Mouse (Mus musculus) hindbrain, embryonic 12.5 days (tissue): ENCODE data around the gene Ppp1r10. TPM values are rescaled to one million over a fixed set of nuclear protein-coding genes. Genes with fewer than 3 reads are reported as not detected.

ENCODE experiments used
- ATAC-seq: fragments of 200-750 bp; cut with Nextera tagmentation; 2 replicates; pipeline ENCODE4 v1.8.0; 2017; ENCODE audit warnings: moderate TSS enrichment; ENCODE audit not compliant: low FRiP score
- H3K27ac ChIP-seq: fragments of 300-500 bp; sonication (generic); 2 replicates; pipeline ENCODE4 v1.5.1; 2016; ENCODE audit warnings: mild to moderate bottlenecking
- H3K27me3 ChIP-seq: fragments of 300-500 bp; sonication (generic); 2 replicates; pipeline ENCODE4 v1.6.1; 2016; ENCODE audit warnings: mild to moderate bottlenecking
- H3K36me3 ChIP-seq: fragments of 300-500 bp; sonication (generic); 2 replicates; pipeline ENCODE4 v1.6.1; 2016; ENCODE audit warnings: mild to moderate bottlenecking
- H3K4me1 ChIP-seq: fragments of 300-500 bp; sonication (generic); 2 replicates; pipeline ENCODE4 v1.6.1; 2016
- H3K4me2 ChIP-seq: fragments of 300-500 bp; sonication (generic); replicated peaks from 2 replicates; pipeline ENCODE4 v1.6.1; 2016; ENCODE audit warnings: mild to moderate bottlenecking
- H3K4me3 ChIP-seq: fragments of 300-500 bp; sonication (generic); 2 replicates; pipeline ENCODE4 v1.5.1; 2016; ENCODE audit warnings: mild to moderate bottlenecking
- H3K9ac ChIP-seq: fragments of 300-500 bp; sonication (generic); 2 replicates; pipeline ENCODE4 v1.6.1; 2016; ENCODE audit warnings: mild to moderate bottlenecking, moderate library complexity
- H3K9me3 ChIP-seq: fragments of 300-500 bp; sonication (generic); replicated peaks from 2 replicates; pipeline ENCODE4 v1.6.1; 2016; ENCODE audit warnings: mild to moderate bottlenecking
- WGBS: fragments of 180-500 bp; shearing (Covaris S2); methylation state at CpG from one replicate; pipeline ENCODE4 v1.1.7; 2016; 5-methylcytosine and 5-hydroxymethylcytosine counted together
- polyA plus RNA-seq: library from polyadenylated mRNA; unstranded; fragments of >200 nt; fragmentation: Nextera tagmentation; extraction: Ambion mirVana; gene quantifications from 2 replicates; pipeline ENCODE4 v1.2.1, GENCODE M21; 2016

Gene Ppp1r10
- 58.3 and 68.2 TPM in 2 replicates for polyA plus RNA-seq

GRCm38 (mm10) chr17:35916297-35917142 is at the start of gene Ppp1r10, which contains the start of gene Mrps18b:
Gene Ppp1r10 (plus strand): TSS chr17:35916434.
Gene Mrps18b (minus strand): TSS chr17:35916389.
- Histone ChIP-seq H3K9ac (peak within 1 kb of the TSS; percentile 96), H3K27ac (peak within 1 kb of the TSS; percentile 99), H3K4me1 (peaks cover 32% of the 10 kb centered on the region), H3K36me3 (peaks cover 21% of the 10 kb centered on the region; the same call in 1 of the 2 replicates), H3K4me3 (peak within 1 kb of the TSS; percentile 65), H3K27me3 (no peaks in the 10 kb centered on the region), H3K4me2 (peak within 1 kb of the TSS; percentile 89), H3K9me3 (no peaks in the 10 kb centered on the region)
- under 1% methylated on average over 83 of the region's 83 CpGs for WGBS
- peak; percentile 94 for ATAC-seq

DNA sequence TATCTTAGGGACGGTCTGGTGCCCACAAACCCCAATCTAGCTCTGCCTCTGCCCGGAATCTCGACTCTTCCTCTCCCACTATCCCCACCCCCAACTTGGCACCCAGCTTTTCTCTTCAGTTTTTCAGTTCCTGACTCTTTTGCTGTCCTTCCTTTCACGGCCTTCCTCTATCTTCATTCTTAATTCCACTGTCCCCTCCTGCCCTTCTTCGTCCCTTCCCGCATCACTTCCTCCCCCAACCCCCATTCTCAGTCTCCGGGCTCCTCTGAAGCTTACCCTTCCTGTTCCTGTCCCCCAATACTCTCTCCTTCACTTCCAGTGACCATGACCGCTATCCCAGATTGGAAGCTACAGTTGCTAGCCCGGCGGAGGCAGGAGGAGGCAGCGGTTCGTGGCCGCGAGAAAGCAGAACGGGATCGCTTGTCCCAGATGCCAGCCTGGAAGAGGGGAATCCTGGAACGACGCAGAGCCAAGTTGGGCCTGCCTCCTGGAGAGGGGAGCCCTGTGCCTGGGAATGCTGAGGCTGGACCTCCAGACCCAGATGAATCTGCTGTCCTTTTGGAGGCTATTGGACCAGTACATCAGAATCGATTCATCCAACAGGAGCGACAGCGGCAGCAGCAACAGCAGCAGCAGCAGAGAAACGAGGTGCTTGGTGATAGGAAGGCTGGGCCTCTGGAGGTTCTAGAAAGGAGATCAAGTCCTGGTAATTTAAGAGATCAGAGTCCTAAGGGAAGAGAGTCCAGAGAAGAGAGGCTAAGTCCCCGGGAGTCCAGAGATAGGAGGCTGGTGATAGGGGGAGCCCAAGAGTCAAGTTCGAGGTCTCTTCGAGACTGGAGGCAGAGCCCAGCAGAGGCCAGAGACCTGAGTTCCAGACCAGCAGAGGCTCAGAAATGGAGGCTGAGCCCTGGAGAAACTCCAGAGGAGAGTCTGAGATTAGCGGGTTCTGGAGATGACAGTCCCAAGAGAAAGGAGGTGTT is 49.0 kb upstream of the Ppp1r10 start:
- peak overlapping the region; percentile 75 for H3K4me3 ChIP-seq
- no peak for ATAC-seq
- peaks cover 6% of the 10 kb centered on the region; the same call in 1 of the 2 replicates for H3K9me3 ChIP-seq
- peak overlapping the region; percentile 94 for H3K27ac ChIP-seq
- H3K4me2 ChIP-seq = peak overlapping the region; percentile 99
- peaks cover 14% of the 10 kb centered on the region for H3K36me3 ChIP-seq
- H3K27me3 ChIP-seq = no peaks in the 10 kb centered on the region
- H3K4me1 ChIP-seq = peaks cover 55% of the 10 kb centered on the region
- H3K9ac ChIP-seq = peak overlapping the region; percentile 85
- WGBS = 10% methylated on average over 26 of the region's 26 CpGs

- Histone ChIP-seq H3K27ac (peak overlapping the region; percentile 60), H3K9me3 (peaks cover 6% of the 10 kb centered on the region; the same call in 1 of the 2 replicates), H3K4me3 (peak overlapping the region; percentile 75), H3K9ac (peak overlapping the region; percentile 85), H3K4me2 (peak overlapping the region; percentile 99), H3K27me3 (no peaks in the 10 kb centered on the region), H3K36me3 (peaks cover 14% of the 10 kb centered on the region), H3K4me1 (peaks cover 65% of the 10 kb centered on the region)
- ATAC-seq = no peak
- WGBS = 31% methylated on average over 17 of the region's 17 CpGs
Observed at GRCm38 (mm10) chr17:35868165-35868820, 47.9 kb upstream of the Ppp1r10 start.

DNA sequence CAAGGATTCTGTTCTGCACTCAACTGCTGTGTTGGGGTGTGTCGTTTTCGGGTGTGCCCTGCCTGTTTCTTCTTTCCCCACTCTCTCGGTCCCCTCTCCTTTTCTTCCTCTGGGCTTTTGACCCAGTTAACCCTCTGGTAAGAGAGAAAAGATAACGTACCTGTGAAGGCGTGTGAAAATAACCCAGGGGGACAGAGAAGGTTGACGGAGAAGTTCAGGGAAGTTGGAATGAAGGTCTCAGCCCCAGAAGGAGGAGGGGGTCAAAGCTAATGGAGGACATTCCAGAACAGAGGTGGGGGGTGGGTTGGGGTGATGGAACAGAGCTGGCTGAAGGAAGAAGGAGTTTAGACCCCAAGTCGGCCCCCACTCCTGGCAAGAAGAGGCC is 47.3 kb upstream of the Ppp1r10 start:
- no peak for ATAC-seq
- Histone ChIP-seq H3K36me3 (peaks cover 15% of the 10 kb centered on the region), H3K27me3 (no peaks in the 10 kb centered on the region), H3K4me1 (peaks cover 70% of the 10 kb centered on the region), H3K9me3 (peaks cover 6% of the 10 kb centered on the region; the same call in 1 of the 2 replicates), H3K4me2 (peak overlapping the region; percentile 99), H3K27ac (peak overlapping the region; percentile 73), H3K4me3 (peak overlapping the region; percentile 75), H3K9ac (peak overlapping the region; percentile 85)
- WGBS = 1% methylated on average over 7 of the region's 7 CpGs

GRCm38 (mm10) chr17:35869346-35870067 is 46.7 kb upstream of the Ppp1r10 start:
- peak overlapping the region; percentile 85 for H3K9ac ChIP-seq
- no peaks in the 10 kb centered on the region for H3K27me3 ChIP-seq
- no peak for ATAC-seq
- H3K36me3 ChIP-seq = peaks cover 20% of the 10 kb centered on the region
- 2% methylated on average over 7 of the region's 7 CpGs for WGBS
- H3K27ac ChIP-seq = peak overlapping the region; percentile 73
- H3K9me3 ChIP-seq = peaks cover 6% of the 10 kb centered on the region; the same call in 1 of the 2 replicates
- H3K4me3 ChIP-seq = peak overlapping the region; percentile 75
- H3K4me2 ChIP-seq = peak overlapping the region; percentile 99
- peaks cover 68% of the 10 kb centered on the region for H3K4me1 ChIP-seq

DNA sequence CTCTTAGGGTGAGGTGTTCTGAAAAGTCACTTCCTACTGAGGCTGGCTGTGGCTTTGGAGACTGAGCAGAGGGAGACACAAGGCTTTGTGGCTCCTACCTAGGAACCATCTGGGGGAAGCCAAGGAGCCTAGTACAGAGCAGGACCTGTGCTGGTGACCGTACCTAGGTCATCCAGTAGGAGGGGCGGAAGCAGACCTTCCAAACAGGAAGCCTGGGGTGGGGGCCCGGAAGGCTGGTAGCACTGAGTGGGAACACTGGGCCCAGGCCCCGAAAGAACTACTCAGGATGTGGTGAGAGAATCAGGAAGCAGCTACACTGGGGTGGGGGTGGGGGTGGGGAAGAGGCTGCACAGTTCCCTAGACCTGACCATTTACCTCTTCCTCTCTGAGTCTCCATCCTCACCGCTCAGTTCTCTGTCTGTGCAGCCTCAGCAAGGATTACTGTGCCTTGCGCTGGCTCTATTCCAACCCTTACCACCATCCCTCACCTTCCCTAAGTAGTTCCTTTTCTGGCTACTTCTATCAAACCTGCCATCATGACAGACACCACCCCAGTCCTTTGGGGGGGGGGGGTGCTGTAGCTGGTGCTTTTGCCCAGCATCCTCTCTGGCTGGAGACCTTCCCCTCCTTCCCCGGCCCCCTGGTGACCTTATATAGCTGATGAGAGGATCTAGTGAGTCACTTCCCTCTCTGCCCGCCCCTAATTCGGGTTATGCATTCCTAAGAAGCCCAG is 45.9 kb upstream of the Ppp1r10 start:
- no peak for ATAC-seq
- H3K4me2 ChIP-seq = peak overlapping the region; percentile 99
- H3K27ac ChIP-seq = peak overlapping the region; percentile 73
- H3K27me3 ChIP-seq = no peaks in the 10 kb centered on the region
- H3K4me3 ChIP-seq = peak overlapping the region; percentile 75
- WGBS = 66% methylated on average over 9 of the region's 9 CpGs
- H3K4me1 ChIP-seq = peaks cover 61% of the 10 kb centered on the region
- peak overlapping the region; percentile 85 for H3K9ac ChIP-seq
- H3K9me3 ChIP-seq = peaks cover 6% of the 10 kb centered on the region; the same call in 1 of the 2 replicates
- peaks cover 28% of the 10 kb centered on the region for H3K36me3 ChIP-seq

DNA sequence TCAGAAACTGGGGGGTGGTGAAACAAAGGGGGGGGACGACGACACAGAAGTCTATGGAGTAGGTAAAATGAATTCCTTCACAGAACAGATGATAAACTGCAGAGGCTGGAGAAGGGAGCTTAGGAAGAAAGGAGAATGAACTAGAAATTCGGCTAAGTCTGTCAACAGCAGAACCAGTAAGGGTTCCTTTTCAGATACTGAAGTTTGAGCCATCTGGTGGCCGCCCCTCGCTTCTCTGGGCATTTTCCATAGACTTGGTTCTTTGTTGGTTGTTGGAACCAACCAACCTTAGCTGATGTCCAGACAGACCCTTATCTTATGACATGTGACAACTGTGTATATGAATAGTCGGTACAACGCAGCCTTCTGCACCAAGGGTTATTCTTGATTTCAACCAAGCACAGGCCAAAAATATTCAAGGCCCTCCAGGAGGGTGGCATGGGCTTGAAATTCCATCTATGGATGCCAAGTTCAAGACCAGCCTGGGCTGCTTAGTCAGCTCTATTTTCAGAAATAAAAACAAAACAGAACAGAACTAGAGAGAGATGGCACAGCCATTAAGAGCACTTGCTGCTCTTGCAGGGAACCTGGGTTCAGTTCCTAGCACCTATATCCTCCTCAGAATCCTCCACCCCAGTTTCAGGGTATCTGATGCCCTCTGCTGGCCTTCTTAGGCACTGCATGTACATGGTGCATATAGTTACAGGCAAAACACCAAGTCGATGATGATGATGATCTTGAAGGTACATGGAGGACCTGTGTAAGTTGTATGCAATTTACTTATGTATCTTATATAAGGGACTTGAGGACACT is 45.1 kb upstream of the Ppp1r10 start:
- Histone ChIP-seq H3K9ac (no peak overlapping the region), H3K4me3 (peak overlapping the region; percentile 75), H3K4me2 (peak overlapping the region; percentile 99), H3K4me1 (peaks cover 61% of the 10 kb centered on the region), H3K27ac (peak overlapping the region; percentile 73; the same call in 1 of the 2 replicates), H3K9me3 (peaks cover 6% of the 10 kb centered on the region; the same call in 1 of the 2 replicates), H3K27me3 (no peaks in the 10 kb centered on the region), H3K36me3 (peaks cover 33% of the 10 kb centered on the region)
- ATAC-seq = no peak
- 88% methylated on average over 8 of the region's 8 CpGs for WGBS

DNA sequence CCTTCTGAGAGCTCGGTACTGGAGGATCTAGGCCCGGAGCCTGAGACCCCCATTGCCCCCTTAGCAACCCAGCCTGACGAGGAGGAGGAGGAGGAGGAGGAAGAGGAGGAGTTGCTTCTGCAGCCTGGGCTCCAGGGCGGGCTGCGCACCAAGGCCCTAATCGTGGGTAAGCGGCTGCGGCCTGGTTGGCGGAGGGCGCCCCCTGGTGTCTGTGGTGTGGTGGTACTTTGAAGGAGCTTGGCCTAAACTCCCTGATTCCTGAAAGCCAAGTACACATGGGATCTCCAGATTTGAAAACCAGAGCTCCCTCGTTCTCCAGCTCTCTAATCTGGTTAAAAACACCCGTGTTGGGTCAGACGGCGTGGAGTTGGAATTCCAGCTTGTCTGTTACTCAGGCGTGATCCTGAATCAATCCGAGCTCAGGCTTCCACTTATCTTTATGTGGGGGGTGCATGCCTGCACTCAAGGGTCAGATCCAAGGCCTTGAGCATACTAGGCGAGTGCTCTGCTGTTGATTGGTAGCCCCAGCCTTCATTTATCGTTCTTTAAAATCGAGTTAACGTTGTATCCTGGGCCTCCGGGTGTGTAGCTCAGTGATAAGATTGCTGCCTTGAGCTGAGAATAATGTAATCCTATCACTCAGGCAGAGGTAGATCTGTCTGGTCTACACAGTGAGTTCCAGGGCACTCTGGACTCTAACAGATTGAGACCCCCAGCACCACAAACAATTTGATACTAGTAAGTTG is 42.3 kb upstream of the Ppp1r10 start:
- peaks cover 42% of the 10 kb centered on the region for H3K4me1 ChIP-seq
- no peak overlapping the region for H3K9ac ChIP-seq
- peak overlapping the region; percentile 31 for H3K4me2 ChIP-seq
- no peak overlapping the region for H3K27ac ChIP-seq
- peaks cover 6% of the 10 kb centered on the region; the same call in 1 of the 2 replicates for H3K9me3 ChIP-seq
- ATAC-seq = peak; percentile 15
- WGBS = 32% methylated on average over 21 of the region's 21 CpGs
- no peaks in the 10 kb centered on the region for H3K27me3 ChIP-seq
- H3K4me3 ChIP-seq = peak overlapping the region; percentile 14; the same call in 1 of the 2 replicates
- peaks cover 38% of the 10 kb centered on the region for H3K36me3 ChIP-seq

DNA sequence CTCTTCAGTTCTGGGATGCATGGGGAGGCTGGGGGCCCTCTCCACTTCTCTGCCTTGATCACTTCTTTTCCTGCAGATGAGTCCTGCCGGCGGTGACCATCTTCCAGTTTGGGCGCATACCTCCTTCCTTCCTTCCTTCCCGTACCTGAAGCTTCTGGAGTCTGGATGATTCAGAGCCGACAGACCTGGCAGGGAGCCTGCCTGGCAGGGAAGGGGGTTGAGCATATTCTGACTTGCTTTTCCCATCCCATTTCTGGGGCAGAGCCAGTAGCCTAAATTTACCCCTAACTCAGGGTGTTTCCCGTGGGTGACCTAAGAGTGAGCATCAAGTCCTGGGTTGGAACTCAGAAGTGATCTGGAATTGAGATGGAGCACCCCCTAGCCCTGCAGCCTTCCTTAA is 41.5 kb upstream of the Ppp1r10 start:
- H3K4me2 ChIP-seq = no peak overlapping the region
- peaks cover 38% of the 10 kb centered on the region for H3K36me3 ChIP-seq
- H3K4me1 ChIP-seq = peaks cover 34% of the 10 kb centered on the region
- H3K27ac ChIP-seq = no peak overlapping the region
- WGBS = 95% methylated on average over 6 of the region's 6 CpGs
- no peak overlapping the region for H3K9ac ChIP-seq
- peaks cover 6% of the 10 kb centered on the region; the same call in 1 of the 2 replicates for H3K9me3 ChIP-seq
- no peaks in the 10 kb centered on the region for H3K27me3 ChIP-seq
- no peak for ATAC-seq
- H3K4me3 ChIP-seq = no peak overlapping the region
